Mouse (Mus musculus): ENCODE results near the gene Abtb2. TPM values are rescaled to one million over a fixed set of nuclear protein-coding genes. Genes with fewer than 3 reads are reported as not detected.

The Abtb2 gene
- polyA plus RNA-seq, 1 experiment, result 10.4 TPM

- Histone ChIP-seq H3K4me1 (ENCODE audit: control insufficient read depth, insufficient read depth, low read length) (no peaks in the 10 kb centered on the region), H3K4me3 (replicated peaks; ENCODE audit: extremely low read depth, low read depth, low read length) (no peak overlapping the region)
- DNase-seq, result no peak
- TF ChIP-seq CTCF (IDR thresholded peaks at IDR 0.05; ENCODE audit: insufficient read depth, low read length) (no peak), POLR2A (IDR thresholded peaks at IDR 0.05; ENCODE audit: borderline replicate concordance, extremely low read depth, low read depth, low read length) (no peak)
- WGBS, result 91% methylated on average over 3 of the region's 3 CpGs
Observed at GRCm38 (mm10) chr2:103749091-103749490, 183.0 kb downstream of the Abtb2 start.

DNA sequence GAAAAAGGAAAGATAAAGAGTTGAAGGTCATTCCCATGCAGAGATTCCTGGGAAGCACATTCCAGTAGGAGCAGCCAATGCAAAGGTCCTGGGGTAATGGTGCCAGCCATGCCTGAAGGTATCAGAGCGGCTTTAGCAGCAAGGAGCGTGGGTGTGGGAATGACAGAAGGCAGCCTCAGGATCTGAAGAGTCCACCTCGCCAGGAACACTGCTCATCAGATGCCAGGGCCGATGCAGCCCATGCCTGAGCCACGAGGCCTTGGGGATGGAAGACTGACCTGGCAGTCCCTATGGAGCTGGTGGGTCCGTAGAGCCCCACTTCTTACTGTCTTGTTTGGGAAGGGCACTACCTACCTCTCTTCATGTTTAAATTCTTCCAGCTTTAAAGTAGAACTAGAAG is 185.7 kb downstream of the Abtb2 start:
- TF ChIP-seq POLR2A (IDR thresholded peaks at IDR 0.05; ENCODE audit: borderline replicate concordance, extremely low read depth, low read depth, low read length) (no peak), CTCF (IDR thresholded peaks at IDR 0.05; ENCODE audit: insufficient read depth, low read length) (no peak)
- Histone ChIP-seq H3K4me1 (ENCODE audit: control insufficient read depth, insufficient read depth, low read length) (no peaks in the 10 kb centered on the region), H3K4me3 (replicated peaks; ENCODE audit: extremely low read depth, low read depth, low read length) (no peak overlapping the region)
- DNase-seq, result no peak
- 96% methylated on average over 6 of the region's 6 CpGs for WGBS

GRCm38 (mm10) chr2:103754614-103755013 is 188.5 kb downstream of the Abtb2 start:
- DNase-seq, result no peak
- no peaks in the 10 kb centered on the region for H3K4me1 ChIP-seq (ENCODE audit: control insufficient read depth, insufficient read depth, low read length)
- WGBS, result 71% methylated on average over 3 of the region's 3 CpGs
- no peak overlapping the region for H3K4me3 ChIP-seq (replicated peaks; ENCODE audit: extremely low read depth, low read depth, low read length)
- TF ChIP-seq POLR2A (IDR thresholded peaks at IDR 0.05; ENCODE audit: borderline replicate concordance, extremely low read depth, low read depth, low read length), result no peak
- TF ChIP-seq CTCF (IDR thresholded peaks at IDR 0.05; ENCODE audit: insufficient read depth, low read length), result no peak

DNA sequence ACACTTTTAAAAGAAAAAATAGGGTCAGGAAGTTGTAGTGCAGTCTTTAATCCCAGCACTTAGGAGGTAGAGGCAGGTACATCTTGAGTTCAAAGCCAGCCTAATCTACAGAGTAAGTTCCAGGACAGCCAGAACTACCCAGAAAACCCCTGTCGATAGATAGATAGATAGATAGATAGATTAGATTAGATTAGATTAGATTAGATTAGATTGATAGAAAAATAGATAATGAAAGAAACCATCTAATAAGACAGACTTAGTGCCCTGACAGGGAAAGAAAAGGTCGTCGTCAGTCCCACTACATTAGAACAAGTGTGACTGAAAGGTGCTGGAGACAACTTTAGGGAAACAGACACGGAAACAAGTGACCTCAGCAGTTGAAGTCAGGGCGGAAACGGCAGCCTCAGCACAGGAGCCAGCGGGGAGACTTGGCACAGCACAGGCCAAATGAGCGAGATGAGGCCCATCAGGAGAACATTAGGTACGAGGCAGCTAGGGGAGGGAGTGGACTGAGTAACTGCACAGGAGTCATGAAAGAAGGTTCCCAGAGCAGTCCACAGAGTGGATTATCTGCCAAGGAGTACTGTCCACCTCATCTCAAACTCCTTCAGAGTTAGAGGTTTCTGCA is 189.5 kb downstream of the Abtb2 start:
- no peak overlapping the region for H3K4me3 ChIP-seq (replicated peaks; ENCODE audit: extremely low read depth, low read depth, low read length)
- TF ChIP-seq CTCF (IDR thresholded peaks at IDR 0.05; ENCODE audit: insufficient read depth, low read length) (no peak), POLR2A (IDR thresholded peaks at IDR 0.05; ENCODE audit: borderline replicate concordance, extremely low read depth, low read depth, low read length) (no peak)
- H3K4me1 ChIP-seq (ENCODE audit: control insufficient read depth, insufficient read depth, low read length), result peaks cover 4% of the 10 kb centered on the region
- DNase-seq, result no peak
- WGBS, result 86% methylated on average over 9 of the region's 9 CpGs

DNA sequence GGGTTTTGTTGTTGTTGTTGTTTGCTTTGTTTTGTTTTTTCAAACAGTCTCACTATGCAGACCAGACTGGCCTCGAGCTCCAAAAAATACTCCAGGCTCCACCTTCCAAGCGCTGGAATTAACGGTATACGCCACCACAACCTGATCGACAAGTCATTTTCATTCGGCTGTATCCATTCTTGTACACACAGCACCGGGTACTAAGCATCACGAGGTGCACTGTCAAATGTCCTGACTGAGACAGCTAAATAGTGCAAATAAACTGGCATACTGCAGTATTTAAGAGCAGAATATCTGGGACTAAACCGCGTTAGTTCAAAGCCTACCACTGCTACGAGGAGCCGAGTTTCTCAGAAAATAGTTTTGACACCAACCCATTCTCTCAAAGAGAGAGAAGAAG is 194.3 kb downstream of the Abtb2 start:
- Histone ChIP-seq H3K4me3 (replicated peaks; ENCODE audit: extremely low read depth, low read depth, low read length) (peak overlapping the region; percentile 78), H3K4me1 (ENCODE audit: control insufficient read depth, insufficient read depth, low read length) (peaks cover 4% of the 10 kb centered on the region)
- TF ChIP-seq CTCF (IDR thresholded peaks at IDR 0.05; ENCODE audit: insufficient read depth, low read length), result no peak
- no peak for TF ChIP-seq POLR2A (IDR thresholded peaks at IDR 0.05; ENCODE audit: borderline replicate concordance, extremely low read depth, low read depth, low read length)
- under 1% methylated on average over 12 of the region's 12 CpGs for WGBS
- no peak for DNase-seq

DNA sequence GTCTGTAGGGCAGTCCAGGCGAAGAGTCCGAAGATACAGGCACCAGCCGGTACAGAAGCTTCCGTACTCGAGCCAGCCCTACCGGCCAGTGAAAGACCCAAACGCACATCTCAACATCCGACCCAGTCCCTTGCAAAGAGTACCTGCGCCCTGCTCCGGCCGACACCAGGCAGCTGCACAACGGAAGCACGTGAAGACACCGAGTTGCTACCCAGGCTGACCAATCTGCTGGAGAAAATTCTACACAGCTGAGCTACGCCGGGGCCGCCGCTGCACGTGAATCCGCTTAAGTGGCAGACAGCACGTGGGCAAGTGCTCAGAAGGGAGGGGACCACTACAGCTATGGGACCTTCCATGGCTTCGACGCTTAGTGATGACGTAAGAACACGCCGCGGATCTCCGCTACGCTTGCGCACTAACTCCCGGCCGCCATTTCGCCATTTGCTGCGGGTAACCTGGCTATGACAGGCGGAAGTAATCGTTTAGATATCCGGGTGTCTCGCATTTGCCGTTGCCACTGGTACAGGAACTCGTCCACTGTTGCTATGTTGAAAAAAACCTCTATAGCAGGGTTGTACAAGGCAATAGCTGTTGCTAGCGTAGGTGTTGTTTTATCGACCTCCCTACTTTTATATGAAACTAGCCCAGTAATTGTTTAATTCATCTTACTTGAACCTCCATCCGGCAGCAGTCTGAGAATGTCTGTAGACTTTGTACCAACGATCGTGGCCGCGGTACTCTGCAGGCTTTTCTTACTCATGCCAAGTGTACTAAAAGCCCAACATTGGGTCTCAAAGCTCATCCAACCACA is 195.0 kb downstream of the Abtb2 start, which contains the start of gene Nat10:
Gene Nat10, minus strand, starts transcription at position 365 of the 811 bp plus-strand sequence.
- H3K4me3 ChIP-seq (replicated peaks; ENCODE audit: extremely low read depth, low read depth, low read length), result peak within 1 kb of the TSS; percentile 78
- H3K4me1 ChIP-seq (ENCODE audit: control insufficient read depth, insufficient read depth, low read length), result peaks cover 4% of the 10 kb centered on the region
- TF ChIP-seq POLR2A (IDR thresholded peaks at IDR 0.05; ENCODE audit: borderline replicate concordance, extremely low read depth, low read depth, low read length), result peak; percentile 58; the same call in 1 of the 2 replicates
- TF ChIP-seq CTCF (IDR thresholded peaks at IDR 0.05; ENCODE audit: insufficient read depth, low read length), result no peak
- DNase-seq, result peak; percentile 98
- WGBS, result under 1% methylated on average over 47 of the region's 47 CpGs

- TF ChIP-seq CTCF (IDR thresholded peaks at IDR 0.05; ENCODE audit: insufficient read depth, low read length), result no peak
Observed at GRCm38 (mm10) chr2:103761993-103762392, 195.9 kb downstream of the Abtb2 start.

GRCm38 (mm10) chr2:103762492-103762891 is 196.4 kb downstream of the Abtb2 start:
- Histone ChIP-seq H3K4me3 (replicated peaks; ENCODE audit: extremely low read depth, low read depth, low read length) (no peak overlapping the region), H3K4me1 (ENCODE audit: control insufficient read depth, insufficient read depth, low read length) (peaks cover 4% of the 10 kb centered on the region)
- DNase-seq, result no peak
- whole genome bisulfite sequencing, result 63% methylated on average over 1 of the region's 1 CpGs
- no peak for TF ChIP-seq CTCF (IDR thresholded peaks at IDR 0.05; ENCODE audit: insufficient read depth, low read length)
- TF ChIP-seq POLR2A (IDR thresholded peaks at IDR 0.05; ENCODE audit: borderline replicate concordance, extremely low read depth, low read depth, low read length), result no peak

More at GRCm38 (mm10) chr2:103761993-103762392, 195.9 kb downstream of the Abtb2 start:
- 29% methylated on average over 4 of the region's 4 CpGs for WGBS
- DNase-seq, result no peak
- Histone ChIP-seq H3K4me3 (replicated peaks; ENCODE audit: extremely low read depth, low read depth, low read length) (no peak overlapping the region), H3K4me1 (ENCODE audit: control insufficient read depth, insufficient read depth, low read length) (peaks cover 4% of the 10 kb centered on the region)

Other genes with a start within 250 kb of the Abtb2 start
- 32.8 and 55.4 TPM in 2 replicates for gene Elf5, start 154.6 kb upstream of the Abtb2 start, polyA plus RNA-seq (2012; rRNA removed)
- 161 and 196 TPM in 2 replicates for gene Cat, start 81.2 kb upstream of the Abtb2 start, polyA plus RNA-seq (2012; rRNA removed)
- 24.3 and 30.7 TPM in 2 replicates for gene Nat10, start 195.0 kb downstream of the Abtb2 start, polyA plus RNA-seq (2012; rRNA removed)
- gene Caprin1, start 231.3 kb downstream of the Abtb2 start, polyA plus RNA-seq (2012; rRNA removed), result 81.6 and 92.2 TPM in 2 replicates